Mouse (Mus musculus) thymus, adult 2 months (tissue): ENCODE data around the gene Abca6.

Source experiments
- CTCF ChIP-seq: fragments of 200-500 bp; IDR thresholded peaks from 2 replicates; pipeline ENCODE4 v1.5.1; 2012; ENCODE audit warnings: mild to moderate bottlenecking, control low read depth, low read length, moderate library complexity, borderline replicate concordance; ENCODE audit not compliant: control insufficient read depth, poor library complexity, insufficient read depth; ENCODE audit errors: extremely low read depth
- POLR2A ChIP-seq: fragments of 200-500 bp; IDR thresholded peaks from 2 replicates; pipeline ENCODE4 v1.6.1; 2012; ENCODE audit warnings: mild to moderate bottlenecking, low read length, control low read depth, moderate library complexity; ENCODE audit not compliant: control insufficient read depth, poor library complexity, insufficient read depth; ENCODE audit errors: extremely low read depth

- TF ChIP-seq POLR2A = no peak
- TF ChIP-seq CTCF = no peak
These were observed 103.9 kb downstream of the Abca6 start for GRCm38 (mm10) chr11:110147640-110148039.
